Mouse (Mus musculus) E14TG2a.4 (cell line): ENCODE results near the gene Fbxl5.
A peak's percentile ranks its signal among the peaks of the same experiment; 100 is the strongest.

Experiments used
- H3K27me3 ChIP-seq: 2 replicates; pipeline ENCODE4 v1.6.1; 2014; ENCODE audit warnings: low read length, control low read depth; ENCODE audit not compliant: insufficient read depth
- H3K36me3 ChIP-seq: 2 replicates; pipeline ENCODE4 v1.6.1; 2014; ENCODE audit warnings: low read length, control low read depth; ENCODE audit not compliant: insufficient read depth
- H3K4me1 ChIP-seq: replicated peaks from 2 replicates; pipeline ENCODE4 v1.6.1; 2014; ENCODE audit warnings: low read depth, low read length, control low read depth
- H3K4me3 ChIP-seq: replicated peaks from 2 replicates; pipeline ENCODE4 v1.5.1; 2014; ENCODE audit warnings: mild to moderate bottlenecking, low read length
- H3K9me3 ChIP-seq: 2 replicates; pipeline ENCODE4 v1.6.1; 2014; ENCODE audit warnings: low read length, control low read depth
- CTCF ChIP-seq: conservative IDR thresholded peaks from 2 replicates; pipeline ENCODE4 v1.5.1; 2014; ENCODE audit warnings: low read length
- NANOG ChIP-seq: IDR thresholded peaks from 2 replicates; pipeline ENCODE4 v1.6.1; 2014; ENCODE audit warnings: borderline replicate concordance, low read length, mixed read lengths
- POU5F1 ChIP-seq: IDR thresholded peaks from 2 replicates; pipeline ENCODE4 v1.6.1; 2014; ENCODE audit warnings: low read length, borderline replicate concordance

The Fbxl5 gene

GRCm38 (mm10) chr5:43842576-43843155 lies 21.2 kb upstream of the Fbxl5 start:
- no peak overlapping the region for H3K4me3 ChIP-seq
- H3K9me3 ChIP-seq = peaks cover 72% of the 10 kb centered on the region
- TF ChIP-seq POU5F1 = no peak
- TF ChIP-seq CTCF = no peak
- no peak for TF ChIP-seq NANOG
- no peaks in the 10 kb centered on the region for H3K27me3 ChIP-seq
- H3K36me3 ChIP-seq = no peaks in the 10 kb centered on the region
- H3K4me1 ChIP-seq = peaks cover 4% of the 10 kb centered on the region; the same call in 1 of the 2 replicates

- TF ChIP-seq CTCF (no peak), NANOG (no peak), POU5F1 (no peak)
- no peak overlapping the region for H3K4me3 ChIP-seq
- no peaks in the 10 kb centered on the region for H3K27me3 ChIP-seq
- H3K36me3 ChIP-seq = no peaks in the 10 kb centered on the region
- peaks cover 4% of the 10 kb centered on the region; the same call in 1 of the 2 replicates for H3K4me1 ChIP-seq
- H3K9me3 ChIP-seq = peaks cover 73% of the 10 kb centered on the region
These were observed 20.5 kb upstream of the Fbxl5 start for GRCm38 (mm10) chr5:43842011-43842285.

GRCm38 (mm10) chr5:43841144-43842010 lies 19.9 kb upstream of the Fbxl5 start:
- Histone ChIP-seq H3K4me3 (no peak overlapping the region), H3K9me3 (peaks cover 75% of the 10 kb centered on the region), H3K27me3 (no peaks in the 10 kb centered on the region), H3K4me1 (peaks cover 4% of the 10 kb centered on the region; the same call in 1 of the 2 replicates), H3K36me3 (no peaks in the 10 kb centered on the region)
- TF ChIP-seq POU5F1 (no peak), NANOG (no peak), CTCF (peak; percentile 74)

GRCm38 (mm10) chr5:43837372-43837771 lies 15.9 kb upstream of the Fbxl5 start:
- 0 out of 2 replicates have a peak, but pooled peaks have one; percentile 9 for TF ChIP-seq CTCF
- no peak for TF ChIP-seq NANOG
- no peak for TF ChIP-seq POU5F1
- no peaks in the 10 kb centered on the region for H3K4me1 ChIP-seq
- H3K4me3 ChIP-seq = no peak overlapping the region
- H3K9me3 ChIP-seq = peaks cover 57% of the 10 kb centered on the region
- no peaks in the 10 kb centered on the region for H3K36me3 ChIP-seq
- no peaks in the 10 kb centered on the region for H3K27me3 ChIP-seq

- peaks cover 52% of the 10 kb centered on the region for H3K9me3 ChIP-seq
- no peaks in the 10 kb centered on the region for H3K36me3 ChIP-seq
- no peaks in the 10 kb centered on the region for H3K27me3 ChIP-seq
- no peak overlapping the region; the same call in 1 of the 2 replicates for H3K4me3 ChIP-seq
- H3K4me1 ChIP-seq = no peaks in the 10 kb centered on the region
- TF ChIP-seq CTCF (no peak), POU5F1 (no peak), NANOG (no peak)
These were observed 15.2 kb upstream of the Fbxl5 start for GRCm38 (mm10) chr5:43836590-43836989.

GRCm38 (mm10) chr5:43827366-43827765 lies 5.9 kb upstream of the Fbxl5 start:
- H3K4me1 ChIP-seq = no peaks in the 10 kb centered on the region
- 0 out of 2 replicates have a peak, but pooled peaks cover 1% of the 10 kb centered on the region for H3K27me3 ChIP-seq
- H3K4me3 ChIP-seq = no peak overlapping the region
- TF ChIP-seq POU5F1 (no peak), CTCF (no peak), NANOG (no peak)
- H3K9me3 ChIP-seq = peaks cover 50% of the 10 kb centered on the region
- peaks cover 6% of the 10 kb centered on the region; the same call in 1 of the 2 replicates for H3K36me3 ChIP-seq

- Histone ChIP-seq H3K36me3 (peaks cover 6% of the 10 kb centered on the region; the same call in 1 of the 2 replicates), H3K4me1 (peaks cover 3% of the 10 kb centered on the region), H3K4me3 (no peak overlapping the region), H3K27me3 (peaks cover 2% of the 10 kb centered on the region; the same call in 1 of the 2 replicates), H3K9me3 (peaks cover 50% of the 10 kb centered on the region)
- TF ChIP-seq NANOG (no peak), CTCF (no peak), POU5F1 (no peak)
These were observed 5.4 kb upstream of the Fbxl5 start for GRCm38 (mm10) chr5:43826883-43827282.

GRCm38 (mm10) chr5:43824580-43824979 lies 3.1 kb upstream of the Fbxl5 start:
- Histone ChIP-seq H3K4me1 (peaks cover 17% of the 10 kb centered on the region), H3K9me3 (peaks cover 50% of the 10 kb centered on the region), H3K4me3 (no peak overlapping the region), H3K27me3 (peaks cover 10% of the 10 kb centered on the region), H3K36me3 (peaks cover 6% of the 10 kb centered on the region; the same call in 1 of the 2 replicates)
- TF ChIP-seq CTCF = no peak
- TF ChIP-seq NANOG = no peak
- no peak for TF ChIP-seq POU5F1
